Mouse (Mus musculus) intestine, embryonic 14.5 days (tissue): ENCODE measurements around the gene Prm3. TPM values are rescaled to one million over a fixed set of nuclear protein-coding genes. Genes with fewer than 3 reads are reported as not detected.

Source experiments
- ATAC-seq: fragments of 200-750 bp; cut with Nextera tagmentation; replicated peaks from 2 replicates; pipeline ENCODE4 v1.8.0; 2017; ENCODE audit warnings: low read depth, moderate number of reproducible peaks, moderate TSS enrichment, moderate library complexity; ENCODE audit not compliant: low FRiP score, low TSS enrichment
- DNase-seq: peaks from one replicate; pipeline ENCODE4 v3.0.0-alpha.2; 2018; ENCODE audit warnings: low spot score
- H3K27ac ChIP-seq: fragments of 300-500 bp; sonication (generic); 2 replicates; pipeline ENCODE4 v1.5.1; 2014; ENCODE audit warnings: low read depth, mild to moderate bottlenecking, control low read depth
- H3K27me3 ChIP-seq: fragments of 300-500 bp; sonication (generic); replicated peaks from 2 replicates; pipeline ENCODE4 v1.6.1; 2014; ENCODE audit warnings: low read length, control low read depth; ENCODE audit not compliant: control insufficient read depth, insufficient read depth
- H3K36me3 ChIP-seq: fragments of 300-500 bp; sonication (generic); 2 replicates; pipeline ENCODE4 v1.6.1; 2014; ENCODE audit warnings: low read length, control low read depth; ENCODE audit not compliant: control insufficient read depth, insufficient read depth
- H3K4me1 ChIP-seq: fragments of 300-500 bp; sonication (generic); replicated peaks from 2 replicates; pipeline ENCODE4 v1.6.1; 2014; ENCODE audit warnings: low read length, control low read depth, mixed read lengths; ENCODE audit not compliant: control insufficient read depth, insufficient read depth
- H3K4me2 ChIP-seq: fragments of 300-500 bp; sonication (generic); 2 replicates; pipeline ENCODE4 v1.6.1; 2014; ENCODE audit warnings: low read length
- H3K4me3 ChIP-seq: fragments of 300-500 bp; sonication (generic); 2 replicates; pipeline ENCODE4 v1.5.1; 2014; ENCODE audit warnings: low read depth, low read length, control low read depth, mixed read lengths
- H3K9ac ChIP-seq: fragments of 300-500 bp; sonication (generic); 2 replicates; pipeline ENCODE4 v1.6.1; 2014; ENCODE audit warnings: mild to moderate bottlenecking, low read length
- H3K9me3 ChIP-seq: fragments of 300-500 bp; sonication (generic); 2 replicates; pipeline ENCODE4 v1.6.1; 2016; ENCODE audit warnings: low read length, control low read depth; ENCODE audit not compliant: control insufficient read depth
- WGBS: fragments of 180-500 bp; shearing (Covaris S2); extraction: QIAGEN DNeasy Blood & Tissue Kit; methylation state at CpG from one replicate; pipeline ENCODE4 v1.1.7; 2014; 5-methylcytosine and 5-hydroxymethylcytosine counted together
- polyA plus RNA-seq: library from polyadenylated mRNA; unstranded; fragments of >200 nt; fragmentation: Nextera tagmentation; extraction: Ambion mirVana; gene quantifications from 2 replicates; pipeline ENCODE4 v1.2.1, GENCODE M21; 2014

Prm3 gene
- polyA plus RNA-seq, 1 experiment from 2014 or later = not detected

GRCm38 (mm10) chr16:10761182-10761581, 29.5 kb downstream of the Prm3 start:
- Histone ChIP-seq H3K4me1 (0 out of 2 replicates have a peak, but pooled peaks cover 2% of the 10 kb centered on the region), H3K27ac (no peak overlapping the region)
- WGBS = 50% methylated on average over 8 of the region's 8 CpGs

GRCm38 (mm10) chr16:10756168-10756567, 34.5 kb downstream of the Prm3 start:
- DNase-seq (no peak), ATAC-seq (no peak)
- Histone ChIP-seq H3K4me2 (no peak overlapping the region), H3K9me3 (no peaks in the 10 kb centered on the region), H3K36me3 (no peaks in the 10 kb centered on the region), H3K4me1 (no peaks in the 10 kb centered on the region), H3K27ac (no peak overlapping the region), H3K4me3 (no peak overlapping the region), H3K9ac (no peak overlapping the region), H3K27me3 (no peaks in the 10 kb centered on the region)
- WGBS = 69% methylated on average over 6 of the region's 6 CpGs

More at GRCm38 (mm10) chr16:10761182-10761581, 29.5 kb downstream of the Prm3 start:
- Histone ChIP-seq H3K36me3 (no peaks in the 10 kb centered on the region), H3K27me3 (no peaks in the 10 kb centered on the region), H3K9ac (no peak overlapping the region), H3K4me3 (no peak overlapping the region), H3K9me3 (no peaks in the 10 kb centered on the region), H3K4me2 (no peak overlapping the region)
- ATAC-seq = no peak
- DNase-seq = no peak

- H3K9ac ChIP-seq = no peak overlapping the region
- peaks cover 6% of the 10 kb centered on the region for H3K4me1 ChIP-seq
- no peaks in the 10 kb centered on the region for H3K27me3 ChIP-seq
- 86% methylated on average over 3 of the region's 3 CpGs for WGBS
- H3K36me3 ChIP-seq = no peaks in the 10 kb centered on the region
- H3K4me3 ChIP-seq = no peak overlapping the region
- no peak overlapping the region for H3K4me2 ChIP-seq
- ATAC-seq (no peak), DNase-seq (no peak)
- no peak overlapping the region for H3K27ac ChIP-seq
- no peaks in the 10 kb centered on the region for H3K9me3 ChIP-seq
These were observed 36.0 kb downstream of the Prm3 start for GRCm38 (mm10) chr16:10754521-10755296.

GRCm38 (mm10) chr16:10749824-10750223, 40.9 kb downstream of the Prm3 start:
- 32% methylated on average over 7 of the region's 7 CpGs for WGBS
- DNase-seq = no peak
- peaks cover 14% of the 10 kb centered on the region for H3K4me1 ChIP-seq
- no peaks in the 10 kb centered on the region for H3K36me3 ChIP-seq
- H3K4me3 ChIP-seq = no peak overlapping the region
- no peak overlapping the region for H3K4me2 ChIP-seq
- peak; percentile 72 for ATAC-seq
- H3K27ac ChIP-seq = no peak overlapping the region
- H3K9ac ChIP-seq = no peak overlapping the region
- H3K27me3 ChIP-seq = no peaks in the 10 kb centered on the region
- no peaks in the 10 kb centered on the region for H3K9me3 ChIP-seq

GRCm38 (mm10) chr16:10749226-10749625, 41.5 kb downstream of the Prm3 start:
- Histone ChIP-seq H3K27me3 (no peaks in the 10 kb centered on the region), H3K4me1 (peaks cover 14% of the 10 kb centered on the region), H3K4me3 (no peak overlapping the region), H3K36me3 (no peaks in the 10 kb centered on the region), H3K9me3 (no peaks in the 10 kb centered on the region), H3K9ac (no peak overlapping the region), H3K27ac (no peak overlapping the region), H3K4me2 (no peak overlapping the region)
- WGBS = 40% methylated on average over 7 of the region's 7 CpGs
- DNase-seq = no peak
- ATAC-seq = no peak

- Histone ChIP-seq H3K36me3 (no peaks in the 10 kb centered on the region), H3K4me1 (0 out of 2 replicates have a peak, but pooled peaks cover 4% of the 10 kb centered on the region), H3K4me3 (no peak overlapping the region), H3K9ac (no peak overlapping the region), H3K27ac (no peak overlapping the region), H3K4me2 (no peak overlapping the region), H3K9me3 (no peaks in the 10 kb centered on the region), H3K27me3 (no peaks in the 10 kb centered on the region)
- DNase-seq = no peak
- 81% methylated on average over 2 of the region's 2 CpGs for WGBS
- no peak for ATAC-seq
These were observed 49.6 kb downstream of the Prm3 start for GRCm38 (mm10) chr16:10741082-10741481.

Other genes starting within 250 kb of the Prm3 start
- 21.2 and 26.5 TPM in 2 replicates for gene Dexi, start 247.9 kb downstream of the Prm3 start, polyA plus RNA-seq
- gene Clec16a, start 245.6 kb downstream of the Prm3 start, polyA plus RNA-seq = 26.6 and 30.2 TPM in 2 replicates
- 5.6 and 6.1 TPM in 2 replicates for gene Socs1, start 5.4 kb downstream of the Prm3 start, polyA plus RNA-seq
- not detected in 2 replicates for gene Tnp2, start 2.3 kb downstream of the Prm3 start, polyA plus RNA-seq
- not detected in 2 replicates for gene Prm2, start 5.2 kb upstream of the Prm3 start, polyA plus RNA-seq
- not detected in 2 replicates for gene Prm1, start 14.9 kb upstream of the Prm3 start, polyA plus RNA-seq
- not detected in 2 replicates for gene Gm11172, start 22.0 kb upstream of the Prm3 start, polyA plus RNA-seq
- gene Rmi2, start 44.1 kb upstream of the Prm3 start, polyA plus RNA-seq = 3.7 and 3.9 TPM in 2 replicates